Mouse (Mus musculus): ENCODE measurements around the gene Atat1. TPM values are rescaled to one million over a fixed set of nuclear protein-coding genes. Genes with fewer than 3 reads are reported as not detected.
A peak's percentile ranks its signal among the peaks of the same experiment; 100 is the strongest.

Atat1 gene
- 12.5 and 14.5 TPM in 2 replicates for total RNA-seq (2012; rRNA removed)
- total RNA-seq (2014; rRNA removed), result 5.2 and 5.7 TPM in 2 replicates
- 9.9 and 10.4 TPM in 2 replicates for polyA plus RNA-seq (2012; ENCODE audit: insufficient read length, low read depth)

GRCm38 (mm10) chr17:35909919-35910369 lies at the start of gene Atat1:
Gene Atat1, minus strand, starts transcription at chr17:35910075.
- peak within 1 kb of the TSS; percentile 81 for H3K4me2 ChIP-seq (ENCODE audit: insufficient read depth, low read depth, poor library complexity, severe bottlenecking)
- peak within 1 kb of the TSS; percentile 47 for H3K9ac ChIP-seq (ENCODE audit: insufficient read depth, low read depth)
- in situ Hi-C loops (cut with MboI; ENCODE audit: low pct_ligation_motif_present, low pct_unique_long_range_greater_than_20kb, low sequenced_read_pairs), result no loop called here
- peak within 1 kb of the TSS; percentile 79 for H3K27ac ChIP-seq (ENCODE audit: insufficient read depth, low read depth)
- TF ChIP-seq E2F4 (IDR thresholded peaks at IDR 0.05; ENCODE audit: insufficient replicate concordance, low read depth, low read length), result no peak
- TF ChIP-seq SMC3 (IDR thresholded peaks at IDR 0.05; ENCODE audit: low read depth, low read length), result peak; percentile 11; the same call in 1 of the 2 replicates
- TF ChIP-seq IRF4 (IDR thresholded peaks at IDR 0.05; ENCODE audit: low read depth, low read length), result peak; percentile 56; the same call in 1 of the 2 replicates
- no peak for TF ChIP-seq GABPA (IDR thresholded peaks at IDR 0.05; ENCODE audit: insufficient replicate concordance, low read depth, low read length)
- TF ChIP-seq SIN3A (IDR thresholded peaks at IDR 0.05; ENCODE audit: low read length), result peak; percentile 95
- 0 out of 2 replicates have a peak, but pooled peaks have one; percentile 21 for TF ChIP-seq NELFE (IDR thresholded peaks at IDR 0.05; ENCODE audit: low read depth, low read length)
- TF ChIP-seq ZC3H11A (IDR thresholded peaks at IDR 0.05; ENCODE audit: low read depth, low read length), result no peak
- peak; percentile 36; the same call in 1 of the 2 replicates for TF ChIP-seq MYC (IDR thresholded peaks at IDR 0.05; ENCODE audit: low read depth, low read length)
- peak; percentile 38; the same call in 1 of the 2 replicates for TF ChIP-seq ETS1 (conservative IDR thresholded peaks at IDR 0.05; ENCODE audit: low read depth, low read length)
- no peak for TF ChIP-seq USF2 (conservative IDR thresholded peaks at IDR 0.05; ENCODE audit: low read depth, low read length)
- TF ChIP-seq UBTF (IDR thresholded peaks at IDR 0.05; ENCODE audit: low read depth, low read length), result no peak
- peak; percentile 65; the same call in 1 of the 2 replicates for TF ChIP-seq TCF12 (IDR thresholded peaks at IDR 0.05; ENCODE audit: low read depth, low read length)
- peak; percentile 61; the same call in 1 of the 2 replicates for TF ChIP-seq MEF2A (IDR thresholded peaks at IDR 0.05; ENCODE audit: borderline replicate concordance, low read depth, low read length)
- TF ChIP-seq KAT2A (IDR thresholded peaks at IDR 0.05; ENCODE audit: insufficient replicate concordance, low read length), result 0 out of 2 replicates have a peak, but pooled peaks have one; percentile 53
- TF ChIP-seq JUN (IDR thresholded peaks at IDR 0.05; ENCODE audit: insufficient read depth, low read depth, low read length), result no peak
- TF ChIP-seq MAZ (IDR thresholded peaks at IDR 0.05; ENCODE audit: low read depth, low read length), result peak; percentile 69; the same call in 1 of the 2 replicates
- no peak for TF ChIP-seq MAFK (IDR thresholded peaks at IDR 0.05; ENCODE audit: insufficient replicate concordance, low read length)
- 0 out of 2 replicates have a peak, but pooled peaks have one; percentile 26 for TF ChIP-seq NRF1 (IDR thresholded peaks at IDR 0.05; ENCODE audit: low read depth, low read length)
- no peak for TF ChIP-seq TBP (conservative IDR thresholded peaks at IDR 0.05; ENCODE audit: low read depth, low read length)
- TF ChIP-seq ZMIZ1 (IDR thresholded peaks at IDR 0.05; ENCODE audit: low read depth, low read length), result peak; percentile 73
- TF ChIP-seq POLR2A (IDR thresholded peaks at IDR 0.05; ENCODE audit: low read depth, low read length), result peak; percentile 80
- no peak for TF ChIP-seq RCOR1 (conservative IDR thresholded peaks at IDR 0.05; ENCODE audit: low read depth, low read length)
- peak; percentile 81 for TF ChIP-seq CHD2 (IDR thresholded peaks at IDR 0.05; ENCODE audit: low read length)
- no peak for TF ChIP-seq BHLHE40 (IDR thresholded peaks at IDR 0.05; ENCODE audit: low read depth, low read length)
- no peak for TF ChIP-seq RAD21 (IDR thresholded peaks at IDR 0.05; ENCODE audit: low read depth, low read length)
- peak; percentile 53; the same call in 1 of the 2 replicates for TF ChIP-seq EP300 (IDR thresholded peaks at IDR 0.05; ENCODE audit: low read length)
- TF ChIP-seq HCFC1 (IDR thresholded peaks at IDR 0.05; ENCODE audit: low read depth, low read length), result peak; percentile 73
- peak; percentile 95 for TF ChIP-seq POLR2AphosphoS2 (IDR thresholded peaks at IDR 0.05; ENCODE audit: low read depth, low read length)
- peak; percentile 71 for TF ChIP-seq ELF1 (IDR thresholded peaks at IDR 0.05; ENCODE audit: low read depth, low read length)
- no peak for TF ChIP-seq USF1 (IDR thresholded peaks at IDR 0.05; ENCODE audit: low read depth, low read length)
- no peak for TF ChIP-seq ZKSCAN1 (IDR thresholded peaks at IDR 0.05; ENCODE audit: borderline replicate concordance, low read depth, low read length)
- no peak for TF ChIP-seq CHD1 (IDR thresholded peaks at IDR 0.05; ENCODE audit: low read depth, low read length)
- peak; percentile 76 for TF ChIP-seq MXI1 (IDR thresholded peaks at IDR 0.05; ENCODE audit: low read depth, low read length)
- TF ChIP-seq ZNF384 (IDR thresholded peaks at IDR 0.05; ENCODE audit: low read depth, low read length), result no peak
- TF ChIP-seq PAX5 (IDR thresholded peaks at IDR 0.05; ENCODE audit: low read length), result no peak
- TF ChIP-seq JUND (conservative IDR thresholded peaks at IDR 0.05; ENCODE audit: low read depth, low read length), result no peak
- TF ChIP-seq MAX (IDR thresholded peaks at IDR 0.05; ENCODE audit: low read length), result no peak
- TF ChIP-seq CTCF (conservative IDR thresholded peaks at IDR 0.05 in 1 of 2, IDR thresholded peaks at IDR 0.05 in 1 of 2; ENCODE audit: low read depth in 2 of 2, low read length in 2 of 2), result no peak
- peak; percentile 97 for DNase-seq (ENCODE audit: extremely low read depth)
- peak within 1 kb of the TSS; percentile 61 to 90 (median 63) for H3K4me3 ChIP-seq (replicated peaks in 1 of 3; ENCODE audit: low read depth in 2 of 3, low read length in 2 of 3, poor library complexity in 1 of 3)
- dilution Hi-C loops (cut with MboI; ENCODE audit: extremely low pct_ligation_motif_present, extremely low pct_unique_long_range_greater_than_20kb, low sequenced_read_pairs), result no loop called here
- H3K9me3 ChIP-seq (replicated peaks; ENCODE audit: low read length), result no peaks in the 10 kb centered on the region
- peaks cover 14% of the 10 kb centered on the region for H3K79me2 ChIP-seq (replicated peaks; ENCODE audit: control insufficient read depth, extremely low read depth, insufficient read depth, poor library complexity, severe bottlenecking)
- H3K27me3 ChIP-seq (replicated peaks), result no peaks in the 10 kb centered on the region
- H3K36me3 ChIP-seq (replicated peaks in 1 of 2; ENCODE audit: control insufficient read depth in 1 of 2, insufficient read depth in 1 of 2, low read length in 1 of 2), result peaks cover 44 to 73% of the 10 kb centered on the region in 2 experiments
- peaks cover 0 to 51% of the 10 kb centered on the region in 2 experiments; a peak in 2 of 4 replicates for H3K4me1 ChIP-seq (ENCODE audit: control insufficient read depth in 1 of 2, insufficient read depth in 2 of 2)

Data from CH12.LX (cell line).